Mouse (Mus musculus): ENCODE results near the gene Olfr986. TPM values are rescaled to one million over a fixed set of nuclear protein-coding genes. Genes with fewer than 3 reads are reported as not detected.
"Not testable (repeated sequence)": the region's sequence is repeated elsewhere in the genome, so short reads cannot be mapped to it uniquely, and the experiment has no call there.

The Olfr986 gene
- not detected in 2 replicates for polyA plus RNA-seq (2012; ENCODE audit: insufficient read depth, insufficient read length, missing spikeins)

DNA sequence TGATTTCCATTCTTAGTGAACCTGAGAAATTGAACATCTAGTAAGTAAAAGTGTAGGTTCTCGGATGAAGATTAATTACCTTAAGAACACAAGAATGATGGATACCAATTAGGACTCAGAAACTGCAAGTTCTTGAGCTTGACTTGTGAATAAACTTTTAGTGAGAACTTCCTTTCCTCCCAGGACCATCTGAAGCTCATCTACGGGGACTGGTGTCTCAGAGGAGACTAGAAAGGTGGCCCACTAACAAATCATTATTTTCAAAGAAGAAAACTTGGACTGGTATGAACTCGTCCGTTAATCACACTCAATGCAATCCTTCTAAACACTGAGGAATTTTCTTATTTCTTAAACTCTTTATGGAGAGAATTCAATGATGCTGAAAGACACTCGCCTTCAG lies at the start of gene Olfr986:
TSS of gene Olfr986 (plus strand) at position 301 of the 400 bp plus-strand sequence.
- no peaks in the 10 kb centered on the region for H3K4me1 ChIP-seq (ENCODE audit: control insufficient read depth, insufficient read depth, low read length)
- no peak within 1 kb of the TSS for H3K4me3 ChIP-seq (ENCODE audit: insufficient read depth, low read length)
- H3K27ac ChIP-seq (ENCODE audit: insufficient read depth, low read depth, low read length) = no peak within 1 kb of the TSS
- TF ChIP-seq CTCF (IDR thresholded peaks at IDR 0.05; ENCODE audit: low read depth, low read length) (no peak), POLR2A (IDR thresholded peaks at IDR 0.05; ENCODE audit: borderline replicate concordance, low read depth, low read length) (no peak)

DNA sequence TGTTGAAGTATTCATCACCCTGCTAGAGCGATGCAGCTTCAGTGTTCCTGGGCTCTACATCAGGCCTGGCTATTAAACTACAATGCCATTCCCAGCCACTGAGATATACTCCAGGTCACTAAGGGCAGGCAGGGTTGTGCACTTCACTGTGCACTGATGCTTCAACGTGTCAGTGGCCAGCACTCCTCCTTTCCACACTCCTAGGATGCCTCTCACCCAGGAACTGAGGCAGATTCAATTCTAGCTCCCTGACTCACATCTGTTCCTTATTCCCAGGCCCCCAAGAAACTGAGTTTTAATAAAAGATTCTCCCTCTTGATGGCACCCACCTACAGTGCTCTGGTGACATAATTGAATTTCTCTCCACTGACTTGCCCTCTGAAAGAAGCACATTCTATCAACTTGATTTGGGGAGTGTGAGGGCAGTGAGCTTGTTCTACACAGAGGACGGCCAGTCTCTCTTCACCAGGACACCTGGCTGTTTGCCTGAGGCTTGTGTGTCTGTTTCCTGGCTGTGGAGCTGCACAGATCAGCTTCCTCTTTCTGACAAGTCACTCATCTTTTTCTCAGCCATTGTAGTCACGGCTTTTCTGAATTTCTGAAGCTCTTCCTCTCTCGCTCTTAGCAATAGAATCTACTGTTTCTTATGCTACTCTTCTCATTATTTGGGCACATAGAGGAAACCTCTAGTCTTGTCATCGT lies 43.6 kb upstream of the Olfr986 start:
- Histone ChIP-seq H3K4me3 (ENCODE audit: insufficient read depth, low read length) (no peak overlapping the region), H3K4me1 (ENCODE audit: control insufficient read depth, insufficient read depth, low read length) (peaks cover 14% of the 10 kb centered on the region), H3K27ac (ENCODE audit: insufficient read depth, low read depth, low read length) (no peak overlapping the region)
- TF ChIP-seq POLR2A (IDR thresholded peaks at IDR 0.05; ENCODE audit: borderline replicate concordance, low read depth, low read length) (no peak), CTCF (IDR thresholded peaks at IDR 0.05; ENCODE audit: low read depth, low read length) (no peak)

DNA sequence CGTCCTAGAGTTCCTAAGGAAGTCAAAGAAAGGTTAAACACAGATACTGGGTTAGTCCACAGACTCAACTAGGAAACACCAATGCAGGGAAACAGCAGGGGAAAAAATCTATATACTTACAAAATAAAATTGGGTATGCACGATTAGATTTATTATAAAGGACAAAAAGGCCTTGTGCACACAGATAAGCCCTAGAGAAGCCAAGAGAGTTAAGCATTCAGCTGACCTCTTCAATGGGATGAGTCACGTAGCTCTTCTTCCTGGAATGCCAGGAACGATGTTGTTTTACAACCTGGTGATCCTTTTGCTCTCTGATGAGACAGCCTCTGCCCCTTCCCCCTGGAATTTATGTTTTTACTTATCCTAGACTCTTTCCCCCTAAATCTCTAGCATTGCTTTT lies 41.2 kb upstream of the Olfr986 start:
- Histone ChIP-seq H3K27ac (ENCODE audit: insufficient read depth, low read depth, low read length) (no peak overlapping the region), H3K4me1 (ENCODE audit: control insufficient read depth, insufficient read depth, low read length) (peaks cover 14% of the 10 kb centered on the region), H3K4me3 (ENCODE audit: insufficient read depth, low read length) (no peak overlapping the region)
- TF ChIP-seq POLR2A (IDR thresholded peaks at IDR 0.05; ENCODE audit: borderline replicate concordance, low read depth, low read length) = no peak
- no peak for TF ChIP-seq CTCF (IDR thresholded peaks at IDR 0.05; ENCODE audit: low read depth, low read length)

DNA sequence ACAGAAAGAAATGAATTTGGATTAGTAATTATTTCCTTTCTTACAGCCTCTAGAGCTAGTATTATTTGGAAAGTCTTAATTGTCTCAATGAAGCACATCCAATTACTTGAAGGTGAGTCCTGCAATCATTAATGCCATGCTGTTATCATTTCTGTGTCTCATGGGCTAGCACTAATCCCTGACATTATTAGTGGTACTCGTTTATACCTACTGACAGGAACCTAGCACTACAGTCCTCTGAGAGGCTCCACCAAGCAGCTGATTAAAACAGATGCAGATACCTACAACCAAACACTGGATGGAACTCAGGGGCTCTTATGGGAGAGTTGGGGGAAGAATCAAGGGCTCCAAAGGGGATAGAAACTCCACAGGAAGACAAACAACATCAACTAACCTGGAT lies 39.2 kb upstream of the Olfr986 start:
- TF ChIP-seq POLR2A (IDR thresholded peaks at IDR 0.05; ENCODE audit: borderline replicate concordance, low read depth, low read length) = no peak
- no peak for TF ChIP-seq CTCF (IDR thresholded peaks at IDR 0.05; ENCODE audit: low read depth, low read length)
- H3K4me1 ChIP-seq (ENCODE audit: control insufficient read depth, insufficient read depth, low read length) = peaks cover 10% of the 10 kb centered on the region
- no peak overlapping the region for H3K27ac ChIP-seq (ENCODE audit: insufficient read depth, low read depth, low read length)
- H3K4me3 ChIP-seq (ENCODE audit: insufficient read depth, low read length) = no peak overlapping the region

DNA sequence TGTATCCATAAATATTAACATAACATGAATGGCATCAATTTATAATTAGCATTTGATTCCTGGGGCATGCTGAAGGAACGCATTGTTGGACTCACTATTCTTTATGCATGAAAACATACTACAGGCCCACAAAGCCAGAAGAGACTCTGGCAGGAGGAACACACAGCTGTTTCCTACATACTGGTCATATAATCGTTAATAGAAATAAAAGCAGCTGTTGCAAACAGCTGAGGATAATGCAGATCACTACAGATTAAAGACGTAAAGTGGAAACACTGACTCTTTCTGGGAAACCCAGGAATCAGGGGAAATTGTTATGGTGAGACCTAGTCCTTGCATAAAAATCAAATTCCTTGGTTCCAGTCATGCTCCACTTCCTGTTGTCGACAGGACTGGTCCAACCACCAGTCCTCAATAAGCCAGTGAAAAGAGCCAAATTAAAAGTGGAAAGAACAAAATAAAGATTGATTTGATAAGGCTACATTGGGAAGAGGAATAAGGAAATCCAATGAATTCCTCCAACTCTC lies 25.5 kb upstream of the Olfr986 start:
- Histone ChIP-seq H3K27ac (ENCODE audit: insufficient read depth, low read depth, low read length) (no peak overlapping the region), H3K4me1 (ENCODE audit: control insufficient read depth, insufficient read depth, low read length) (no peaks in the 10 kb centered on the region), H3K4me3 (ENCODE audit: insufficient read depth, low read length) (no peak overlapping the region)
- TF ChIP-seq CTCF (IDR thresholded peaks at IDR 0.05; ENCODE audit: low read depth, low read length) (no peak), POLR2A (IDR thresholded peaks at IDR 0.05; ENCODE audit: borderline replicate concordance, low read depth, low read length) (no peak)

DNA sequence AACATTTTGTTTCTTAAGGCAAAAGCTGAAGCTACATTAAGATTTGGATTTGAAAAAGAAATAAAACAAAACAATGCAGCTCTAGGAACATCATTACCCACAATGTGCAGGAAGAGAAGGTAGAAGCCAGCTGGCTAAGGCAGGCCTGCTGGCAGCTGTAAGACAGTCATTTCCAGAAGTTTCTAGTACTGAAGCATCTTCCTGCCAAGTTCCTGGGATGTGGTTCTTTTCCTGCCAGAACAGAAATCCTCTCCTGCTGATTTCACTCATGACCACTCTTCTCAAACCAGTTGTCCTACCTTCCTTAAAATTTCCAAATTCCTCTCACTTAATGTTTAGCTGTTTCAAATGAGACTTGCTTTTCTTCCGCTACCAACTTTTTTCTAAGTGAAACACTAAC lies 14.3 kb upstream of the Olfr986 start:
- Histone ChIP-seq H3K27ac (ENCODE audit: insufficient read depth, low read depth, low read length) (no peak overlapping the region), H3K4me3 (ENCODE audit: insufficient read depth, low read length) (no peak overlapping the region), H3K4me1 (ENCODE audit: control insufficient read depth, insufficient read depth, low read length) (no peaks in the 10 kb centered on the region)
- no peak for TF ChIP-seq CTCF (IDR thresholded peaks at IDR 0.05; ENCODE audit: low read depth, low read length)
- TF ChIP-seq POLR2A (IDR thresholded peaks at IDR 0.05; ENCODE audit: borderline replicate concordance, low read depth, low read length) = no peak

DNA sequence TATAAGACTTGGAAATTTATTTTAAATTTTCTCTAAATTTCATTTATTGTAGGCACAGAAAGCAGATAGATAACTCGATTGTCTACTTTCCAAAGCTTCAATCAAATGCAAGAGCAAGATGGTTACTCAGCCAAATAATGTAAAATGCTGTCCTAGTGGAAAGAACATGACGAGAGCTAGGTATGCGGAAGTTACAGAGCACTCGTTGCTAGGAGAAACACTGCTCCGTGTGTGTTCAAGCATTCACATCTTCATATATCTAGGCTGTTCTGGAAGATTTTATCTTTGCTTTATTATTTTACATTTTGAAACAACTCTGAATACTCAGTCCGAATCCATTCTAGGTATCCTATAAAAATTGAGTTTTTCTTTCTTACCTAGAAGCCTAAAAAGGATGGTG lies 3.7 kb upstream of the Olfr986 start:
- no peak overlapping the region for H3K27ac ChIP-seq (ENCODE audit: insufficient read depth, low read depth, low read length)
- no peaks in the 10 kb centered on the region for H3K4me1 ChIP-seq (ENCODE audit: control insufficient read depth, insufficient read depth, low read length)
- H3K4me3 ChIP-seq (ENCODE audit: insufficient read depth, low read length) = no peak overlapping the region
- TF ChIP-seq CTCF (IDR thresholded peaks at IDR 0.05; ENCODE audit: low read depth, low read length) = no peak
- TF ChIP-seq POLR2A (IDR thresholded peaks at IDR 0.05; ENCODE audit: borderline replicate concordance, low read depth, low read length) = no peak

DNA sequence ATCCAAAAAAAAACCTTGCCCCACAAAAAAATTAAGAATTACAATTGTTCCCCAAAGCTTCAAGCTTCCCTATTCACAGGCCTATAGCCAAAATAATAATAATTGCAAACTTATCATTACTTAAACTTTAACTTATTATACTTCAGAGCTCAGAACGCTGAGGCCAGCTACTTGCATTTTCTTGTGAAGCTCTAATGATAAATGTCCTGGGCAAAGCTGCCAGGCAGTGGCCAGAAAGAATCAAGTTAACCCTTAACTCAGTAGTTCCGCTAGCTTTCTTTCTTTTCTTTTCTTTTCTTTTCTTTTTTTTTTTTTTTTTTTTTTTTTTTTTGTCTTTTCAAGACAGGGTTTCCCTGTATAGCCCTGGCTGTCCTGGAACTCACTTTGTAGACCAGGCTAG lies 4.4 kb downstream of the Olfr986 start:
- not testable (repeated sequence) for H3K4me1 ChIP-seq (ENCODE audit: control insufficient read depth, insufficient read depth, low read length); H3K27ac ChIP-seq (ENCODE audit: insufficient read depth, low read depth, low read length); H3K4me3 ChIP-seq (ENCODE audit: insufficient read depth, low read length)

DNA sequence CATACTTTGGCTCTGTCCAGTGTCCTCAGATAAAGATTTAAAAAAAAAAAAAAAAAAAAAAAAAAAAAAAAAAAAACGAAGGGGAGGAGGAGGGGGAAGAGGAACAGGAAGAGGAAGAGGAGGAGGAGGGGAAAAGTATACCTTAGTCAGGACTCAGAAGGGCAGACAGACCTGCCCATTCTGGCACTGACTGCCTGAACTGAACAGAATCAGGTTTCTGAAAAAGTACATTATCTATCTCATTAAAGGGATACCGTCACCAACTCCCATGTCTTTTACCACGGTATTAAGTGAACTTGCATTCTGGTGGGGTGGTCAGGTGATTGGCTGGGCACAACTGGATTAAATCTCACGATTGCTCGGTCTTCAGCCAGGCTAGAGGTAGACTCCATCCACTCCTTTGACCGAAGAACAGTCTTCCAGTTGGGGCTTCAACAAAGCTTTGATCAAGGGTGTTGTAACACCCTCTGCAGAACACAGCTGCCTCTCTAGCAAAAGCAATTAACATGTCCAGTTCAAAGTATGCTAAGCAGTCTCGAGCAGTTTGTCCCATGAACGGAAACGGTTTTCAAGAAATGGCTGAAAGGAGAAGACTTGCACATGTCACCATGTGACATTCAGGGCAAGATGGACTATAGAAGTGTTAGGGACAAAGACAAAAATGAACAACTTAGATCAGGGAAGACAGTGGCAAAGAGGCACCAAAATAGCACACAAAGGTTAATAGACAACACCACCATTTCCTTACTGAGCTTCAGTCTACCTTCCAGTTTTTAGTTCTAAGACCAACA lies 10.6 kb downstream of the Olfr986 start:
- TF ChIP-seq CTCF (IDR thresholded peaks at IDR 0.05; ENCODE audit: low read depth, low read length) (no peak), POLR2A (IDR thresholded peaks at IDR 0.05; ENCODE audit: borderline replicate concordance, low read depth, low read length) (no peak)
- Histone ChIP-seq H3K27ac (ENCODE audit: insufficient read depth, low read depth, low read length) (peak overlapping the region; percentile 18; the same call in 1 of the 2 replicates), H3K4me1 (ENCODE audit: control insufficient read depth, insufficient read depth, low read length) (peaks cover 20% of the 10 kb centered on the region), H3K4me3 (ENCODE audit: insufficient read depth, low read length) (peak overlapping the region; percentile 87)
